Mouse (Mus musculus) testis, postnatal 10 days (tissue): Measurements from ENCODE around the gene Lipt1.
A peak's percentile ranks its signal among the peaks of the same experiment; 100 is the strongest.

Source experiments
- DNase-seq: peaks from one replicate; pipeline ENCODE4 v3.0.0; 2021; ENCODE audit warnings: low spot score

Gene Lipt1

GRCm38 (mm10) chr1:37899816-37900215 is 28.3 kb downstream of the Lipt1 start:
- DNase-seq, result no peak

- DNase-seq, result no peak
These were observed 28.8 kb downstream of the Lipt1 start for GRCm38 (mm10) chr1:37900288-37900687.

GRCm38 (mm10) chr1:37903178-37903577 is 31.6 kb downstream of the Lipt1 start:
- DNase-seq, result peak; percentile 62

DNA sequence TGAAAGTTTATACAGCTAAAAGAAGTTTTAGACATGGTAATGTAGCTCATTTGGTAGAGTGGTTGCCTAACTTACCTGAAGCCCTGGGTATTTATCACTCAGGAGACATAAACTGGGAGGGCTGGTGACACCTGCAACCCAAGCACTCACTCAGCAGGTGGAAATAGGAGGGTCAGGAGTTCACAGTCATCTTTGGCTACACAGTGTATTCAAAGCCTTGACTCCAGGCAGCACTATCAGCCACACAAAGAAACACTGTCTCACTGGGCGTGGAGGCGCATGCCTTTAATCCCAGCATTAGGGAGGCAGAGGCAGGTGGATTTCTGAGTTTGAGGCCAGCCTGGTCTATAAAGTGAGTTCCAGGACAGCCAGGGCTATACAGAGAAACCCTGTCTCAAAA is 41.2 kb downstream of the Lipt1 start:
- no peak for DNase-seq

DNA sequence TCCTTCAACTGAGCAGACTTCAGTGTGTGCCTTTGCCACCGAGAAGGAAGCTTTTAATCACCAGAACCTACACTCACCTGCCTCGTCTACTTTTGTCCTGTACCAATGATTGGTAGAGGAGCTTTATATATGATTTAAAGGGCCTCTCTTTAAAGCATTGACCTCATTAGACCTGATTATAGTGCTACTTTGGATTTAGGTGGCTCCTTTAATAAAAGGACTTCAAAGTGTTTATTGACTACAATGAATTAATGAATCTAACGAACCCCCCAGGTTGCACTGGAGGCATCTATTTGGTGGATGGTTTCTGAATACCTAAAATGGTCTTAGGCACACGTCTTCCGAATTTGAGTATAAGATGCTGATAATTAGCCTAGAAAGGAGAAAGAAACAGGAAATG is 44.9 kb downstream of the Lipt1 start, which contains the start of gene Lyg2:
Gene Lyg2, minus strand, starts transcription at position 101 of the 400 bp plus-strand sequence.
- no peak for DNase-seq

- DNase-seq, result peak; percentile 49
These were observed 46.1 kb downstream of the Lipt1 start for GRCm38 (mm10) chr1:37917666-37918065.

GRCm38 (mm10) chr1:37918096-37918495 is 46.6 kb downstream of the Lipt1 start:
- DNase-seq, result no peak

- peak; percentile 27 for DNase-seq
These were observed 51.0 kb downstream of the Lipt1 start for GRCm38 (mm10) chr1:37922536-37922935.
